Mouse (Mus musculus) left cerebral cortex, postnatal 36 days (tissue): ENCODE data around the gene Mpp2. TPM values are rescaled to one million over a fixed set of nuclear protein-coding genes. Genes with fewer than 3 reads are reported as not detected.

Experiments
- DNase-seq, 2 experiments: peaks; one replicate each; pipeline ENCODE4 v3.0.0; 2021 to 2022; ENCODE audit warnings: low spot score in 2 of 2, mixed read lengths in 1 of 2
- intact Hi-C: fragments of 180-260 bp; cut with DNase I; formaldehyde crosslinking; loops from one replicate; pipeline ENCODE4 v1.15.1; 2025
- total RNA-seq, 2 experiments: library from RNA; stranded (reverse); gene quantifications; 2 replicates each; pipeline ENCODE4 v1.2.3; 2021

The Mpp2 gene
- total RNA-seq, 2 experiments from 2014 or later = 148 to 157 TPM

GRCm38 (mm10) chr11:102082322-102082721 lies 6.0 kb downstream of the Mpp2 start:
- intact Hi-C loops = no loop called here
- peak; percentile 62 to 72 for DNase-seq

- no peak for DNase-seq
- intact Hi-C loops = no loop called here
These were observed 14.6 kb downstream of the Mpp2 start for GRCm38 (mm10) chr11:102073722-102074121.

DNA sequence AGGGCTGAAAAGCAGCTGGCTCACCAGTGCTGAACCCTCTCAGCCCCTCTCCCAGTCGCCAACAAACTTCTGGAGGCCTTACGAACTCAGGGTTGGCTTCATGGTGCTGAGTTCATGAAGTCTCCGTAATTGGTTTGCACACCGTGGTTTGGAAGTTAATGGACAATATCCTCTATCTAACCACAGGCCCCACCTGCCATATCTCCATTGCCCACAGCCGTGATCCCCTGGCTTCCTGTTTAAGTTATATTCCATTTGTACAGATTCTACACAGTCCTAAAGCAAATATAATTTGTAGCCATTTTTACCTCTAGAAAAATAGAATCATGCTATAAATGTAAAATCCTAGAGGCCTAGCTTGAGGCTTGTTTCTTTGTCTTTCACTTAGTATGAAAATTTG lies 15.6 kb downstream of the Mpp2 start:
- no peak for DNase-seq
- intact Hi-C loops = no loop called here

GRCm38 (mm10) chr11:102070426-102070825 lies 17.9 kb downstream of the Mpp2 start:
- intact Hi-C loops = no loop called here

DNA sequence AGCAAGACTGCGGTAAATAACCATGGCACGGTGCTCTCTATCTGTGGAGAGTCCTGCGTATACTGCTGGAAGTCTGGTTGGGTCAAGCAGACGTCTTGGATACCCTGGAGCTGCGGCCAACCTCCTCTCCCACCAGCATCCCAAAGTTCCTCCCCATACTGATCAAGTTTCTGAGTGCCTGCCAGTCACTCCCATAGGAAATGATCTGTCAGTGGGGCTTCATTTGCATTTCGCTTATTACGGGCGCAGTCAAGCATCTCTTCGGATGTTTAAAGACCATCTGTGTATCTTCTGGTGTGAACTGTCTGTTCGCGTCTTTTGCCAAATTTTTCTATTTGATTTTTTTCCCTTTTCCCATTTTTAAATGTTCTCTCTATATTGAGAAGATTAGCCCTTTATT lies 18.7 kb downstream of the Mpp2 start:
- no peak for DNase-seq

More at GRCm38 (mm10) chr11:102070426-102070825, 17.9 kb downstream of the Mpp2 start:
- DNase-seq = no peak

GRCm38 (mm10) chr11:102068969-102069368 lies 19.3 kb downstream of the Mpp2 start:
- DNase-seq = no peak
- intact Hi-C loops = no loop called here

More for the DNA sequence above, 18.7 kb downstream of the Mpp2 start:
- intact Hi-C loops = no loop called here

DNA sequence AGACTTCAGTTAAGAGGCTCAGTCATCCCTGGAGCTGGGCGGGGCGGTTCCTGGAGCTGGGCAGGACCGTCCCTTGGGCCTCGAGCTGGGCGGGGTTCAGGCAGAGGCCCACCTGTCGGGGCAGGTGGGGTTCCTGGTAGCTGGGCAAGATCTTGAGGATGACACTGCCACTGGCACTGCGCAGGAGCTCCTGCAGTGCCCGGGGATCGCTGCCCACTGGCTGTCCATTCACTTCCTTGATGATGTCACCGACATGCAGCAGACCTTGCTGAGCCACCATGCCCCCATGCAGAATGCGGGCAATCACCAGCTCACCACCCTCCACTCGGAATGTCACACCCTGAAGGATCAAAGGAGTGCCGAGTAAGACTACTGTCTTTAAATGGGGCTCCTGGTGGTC lies 25.2 kb downstream of the Mpp2 start:
- intact Hi-C loops = no loop called here

DNA sequence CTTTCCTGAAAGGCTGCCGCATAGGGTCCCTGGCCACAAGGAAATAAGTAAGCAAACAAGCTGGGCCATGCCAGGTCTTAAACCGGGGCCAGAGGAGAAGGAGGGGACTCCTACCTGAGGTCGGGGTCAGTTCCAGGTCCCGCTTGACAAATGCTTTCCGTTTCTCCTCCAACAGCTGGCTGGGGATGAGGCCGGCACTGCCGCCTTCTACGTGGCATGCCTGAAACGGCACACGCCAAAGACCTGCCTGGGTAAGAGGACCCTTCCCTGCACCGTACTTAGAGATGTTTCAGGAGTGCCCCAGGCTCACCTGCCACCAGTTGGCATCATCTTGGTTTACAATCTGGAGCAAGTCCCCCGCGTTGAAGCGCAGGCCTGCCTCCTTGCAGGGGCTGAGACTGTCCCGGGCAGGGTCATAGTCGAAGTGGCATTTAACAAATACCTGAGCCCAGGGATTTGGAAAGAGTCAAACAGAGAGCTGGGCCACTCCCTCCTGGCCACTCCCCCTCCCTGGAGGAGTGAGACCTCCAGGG lies 26.3 kb downstream of the Mpp2 start:
- no peak for DNase-seq
- intact Hi-C loops = loop anchor here (1.0 kb wide), 2 partner anchors 25 to 76 kb away; no protein-coding TSS in a partner anchor

More for the DNA sequence above, 25.2 kb downstream of the Mpp2 start:
- no peak for DNase-seq

DNA sequence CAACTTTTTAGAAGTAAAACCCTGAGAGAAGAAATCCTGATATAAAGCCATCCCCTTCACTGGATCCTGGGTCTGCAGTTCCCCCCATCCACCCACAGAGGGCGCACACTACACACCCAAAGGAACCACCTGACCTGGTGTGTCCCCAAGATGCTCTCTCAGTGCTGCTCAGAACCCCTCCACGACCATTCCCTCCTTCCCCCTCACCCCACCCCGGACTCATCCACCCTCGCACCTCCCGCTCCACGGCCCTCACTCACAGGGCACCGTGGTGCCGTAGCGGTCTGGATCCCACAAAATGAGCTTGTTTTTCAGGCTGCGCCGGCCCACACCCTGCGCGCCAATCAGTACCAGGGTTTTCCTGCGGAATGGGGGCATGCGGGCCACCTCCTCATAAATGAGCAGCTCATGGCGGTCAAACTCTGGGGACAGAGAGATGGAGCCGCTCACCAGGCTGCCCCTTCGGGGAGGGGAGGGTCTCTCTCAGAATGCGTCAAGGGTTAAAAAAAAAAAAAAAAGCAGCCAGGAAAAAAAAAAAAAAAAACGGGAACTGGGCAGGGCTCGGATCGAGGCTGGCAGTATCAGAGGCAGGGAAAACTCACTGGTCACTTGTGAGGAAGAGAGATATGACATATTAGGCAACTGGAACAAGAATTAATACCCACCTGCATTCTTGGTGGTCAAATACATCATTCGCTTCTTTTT lies 26.9 kb downstream of the Mpp2 start:
- DNase-seq = peak; percentile 72 to 76
- intact Hi-C loops = loop anchor here (1.0 kb wide), 2 partner anchors 26 to 77 kb away; no protein-coding TSS in a partner anchor

DNA sequence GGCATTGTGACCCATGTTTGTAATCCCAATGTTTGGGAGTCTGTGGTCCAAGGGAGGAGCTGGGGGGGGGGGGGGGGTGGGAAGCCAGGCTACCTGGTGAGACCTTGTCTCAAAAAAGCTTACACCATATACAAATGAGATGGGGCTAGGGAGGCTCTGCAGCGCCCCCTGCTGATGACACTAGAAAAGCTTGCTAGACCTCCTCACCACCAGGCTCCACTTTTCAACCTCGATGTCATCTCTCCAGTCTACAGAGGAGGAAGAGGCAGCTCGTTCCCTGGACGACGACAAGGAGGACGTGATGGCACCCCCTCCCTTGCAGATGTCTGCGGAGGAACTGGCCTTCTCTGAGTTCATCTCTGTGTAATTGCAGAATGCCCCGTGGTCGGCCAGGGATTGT lies 34.5 kb downstream of the Mpp2 start:
- intact Hi-C loops = no loop called here
- DNase-seq = peak in 1 of 2 experiments; percentile 36

- no peak for DNase-seq
These were observed 35.1 kb downstream of the Mpp2 start for GRCm38 (mm10) chr11:102053183-102053582.

GRCm38 (mm10) chr11:102052697-102053096 lies 35.6 kb downstream of the Mpp2 start:
- no peak for DNase-seq
- intact Hi-C loops = no loop called here

More at GRCm38 (mm10) chr11:102053183-102053582, 35.1 kb downstream of the Mpp2 start:
- intact Hi-C loops = no loop called here

DNA sequence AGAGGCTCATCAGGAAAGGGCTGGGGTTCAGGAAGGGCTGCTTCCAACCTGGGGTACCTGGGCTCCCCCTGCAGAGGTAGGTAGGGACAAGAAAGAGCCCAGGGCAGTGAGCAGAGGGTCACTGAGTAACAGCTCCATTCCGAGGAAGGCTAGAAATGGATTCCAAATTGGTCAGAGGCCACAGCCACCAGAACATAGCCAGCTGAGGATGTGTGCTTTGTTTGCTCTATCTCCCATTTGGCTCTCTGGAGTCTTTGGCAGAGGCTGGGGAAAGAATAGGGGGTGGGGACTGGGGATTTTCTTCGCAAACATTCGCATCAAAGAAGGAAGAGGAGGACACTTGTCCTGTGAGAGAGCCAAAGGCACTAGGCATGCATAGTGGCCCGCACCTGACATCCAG lies 36.4 kb downstream of the Mpp2 start:
- intact Hi-C loops = no loop called here

DNA sequence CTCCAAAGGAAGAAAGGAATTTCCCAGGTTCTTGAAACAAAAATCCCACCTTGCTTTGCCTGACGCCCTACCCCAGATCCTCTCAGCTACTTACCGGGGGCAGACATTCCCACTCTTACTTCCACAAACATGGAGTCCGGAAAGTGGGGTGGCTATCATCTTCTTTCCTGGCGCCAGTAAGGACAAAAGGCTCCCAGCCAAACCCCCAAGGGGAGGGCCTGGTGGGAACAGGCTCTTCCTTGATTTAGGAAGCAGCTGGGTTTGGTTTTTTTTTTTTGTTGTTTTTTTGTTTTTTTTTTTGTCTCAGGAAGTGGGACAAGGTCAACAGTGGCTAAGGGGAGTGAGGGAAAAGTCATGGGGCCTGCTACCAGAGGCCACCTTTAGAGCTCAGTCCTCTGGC lies 36.8 kb downstream of the Mpp2 start:
- intact Hi-C loops = no loop called here
- no peak for DNase-seq

More for the DNA sequence above, 36.4 kb downstream of the Mpp2 start:
- DNase-seq = no peak

DNA sequence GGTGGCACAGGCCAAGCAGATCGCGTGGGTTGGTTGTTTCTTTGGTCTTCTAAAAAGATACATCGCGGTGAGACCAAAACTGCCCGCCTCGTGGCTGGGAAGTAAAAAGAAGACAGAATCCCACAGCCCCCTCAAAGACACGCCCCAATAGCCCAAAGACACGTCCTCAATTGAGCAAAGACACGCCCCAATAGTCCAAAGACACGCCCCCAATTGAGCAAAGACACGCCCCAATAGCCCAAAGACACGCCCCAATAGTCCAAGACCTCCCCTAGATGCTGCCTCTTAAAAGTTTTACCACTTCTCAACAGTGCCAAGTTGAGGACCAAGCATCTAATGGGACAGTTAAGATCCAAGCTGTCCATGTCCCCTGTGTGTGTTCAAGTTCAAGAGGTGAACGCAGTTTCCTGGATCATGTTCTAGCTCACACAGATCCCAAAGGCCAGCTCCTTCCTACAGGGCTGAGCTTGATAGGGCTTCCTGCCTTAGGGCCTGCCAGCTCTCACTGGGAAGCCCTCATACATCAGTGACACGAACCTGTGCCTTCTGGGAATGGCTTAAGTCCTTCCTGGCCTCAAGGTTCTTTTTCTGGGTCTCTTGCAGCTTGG lies 38.3 kb downstream of the Mpp2 start:
- intact Hi-C loops = no loop called here
- no peak for DNase-seq

DNA sequence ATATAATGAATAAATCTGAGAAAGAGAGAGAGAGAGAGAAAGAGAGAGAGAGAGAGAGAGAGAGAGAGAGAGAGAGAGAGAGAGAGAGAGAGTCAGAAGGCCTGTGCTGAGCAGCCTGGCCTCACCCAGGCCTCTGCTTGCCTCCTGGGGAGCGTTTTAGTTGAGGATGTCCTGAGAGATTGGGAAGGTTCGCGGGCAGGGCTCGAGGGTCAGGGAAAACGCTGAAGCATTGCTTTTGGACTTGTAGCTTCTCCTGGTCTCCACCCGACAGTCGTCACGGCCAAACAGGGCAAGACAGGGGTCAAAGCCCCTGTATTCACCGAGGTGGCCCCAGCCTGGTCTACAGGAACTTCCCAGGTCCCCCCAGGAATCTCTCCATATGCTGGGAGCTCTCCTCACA lies 41.7 kb downstream of the Mpp2 start:
- intact Hi-C loops = no loop called here
- DNase-seq = no peak

DNA sequence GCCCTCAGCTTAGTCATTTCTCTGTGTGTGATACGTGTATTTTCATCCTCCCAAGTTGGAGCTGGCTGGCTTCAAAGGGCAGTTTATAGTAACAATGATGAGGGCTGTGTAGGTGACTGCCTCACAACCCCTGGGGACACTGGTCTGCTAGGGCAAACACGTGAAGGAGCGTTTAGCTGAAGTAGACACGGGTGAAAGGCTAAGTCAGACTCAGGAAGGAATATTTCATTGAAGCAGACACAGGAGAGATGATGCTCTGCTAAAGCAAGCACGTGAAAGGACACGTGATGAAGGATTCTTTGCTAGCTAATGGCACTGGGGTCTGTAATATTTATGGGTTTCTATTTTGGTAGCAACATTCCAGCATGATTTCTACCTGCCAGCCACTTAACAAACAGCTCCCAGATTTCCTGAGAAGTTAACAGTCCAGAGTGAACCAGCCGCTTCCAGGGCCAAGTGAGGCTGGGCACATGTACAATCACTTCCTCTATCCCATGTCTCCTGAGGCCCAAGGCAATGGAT lies 43.6 kb downstream of the Mpp2 start:
- DNase-seq = no peak
- intact Hi-C loops = no loop called here

DNA sequence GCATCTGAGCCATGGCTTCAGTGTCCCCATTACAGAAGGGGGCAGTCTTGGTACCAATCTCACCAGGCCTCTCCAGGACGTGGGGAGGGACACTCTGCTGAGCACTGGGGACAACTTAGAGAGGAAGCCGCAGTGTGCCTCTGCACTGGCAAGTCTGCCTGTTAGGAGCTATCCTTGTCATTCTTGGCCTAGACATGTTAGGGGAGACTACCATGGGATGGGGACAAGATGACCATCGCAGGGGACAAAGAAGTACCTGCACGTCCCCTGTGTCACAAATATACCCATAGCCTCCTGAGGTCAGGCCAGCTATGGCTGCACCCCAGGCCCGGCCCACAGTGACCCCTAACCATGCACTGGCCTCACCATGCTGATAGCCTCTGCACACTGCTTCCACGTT lies 44.9 kb downstream of the Mpp2 start:
- intact Hi-C loops = no loop called here
- no peak for DNase-seq

DNA sequence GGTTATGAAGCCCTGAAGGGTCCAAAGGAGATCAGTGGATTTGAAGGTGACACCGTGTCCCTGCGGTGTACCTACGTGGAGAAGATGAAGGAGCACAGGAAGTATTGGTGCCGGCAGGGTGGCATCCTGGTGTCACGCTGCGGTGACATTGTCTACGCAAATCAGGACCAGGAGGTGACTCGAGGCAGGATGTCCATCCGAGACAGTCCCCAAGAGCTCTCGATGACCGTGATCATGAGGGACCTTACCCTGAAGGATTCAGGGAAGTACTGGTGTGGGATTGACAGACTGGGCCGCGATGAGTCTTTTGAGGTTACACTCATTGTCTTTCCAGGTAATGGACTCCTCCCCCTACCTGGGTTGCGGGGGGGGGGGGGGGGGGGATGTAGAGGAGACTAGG lies 45.3 kb downstream of the Mpp2 start:
- no peak for DNase-seq
- intact Hi-C loops = no loop called here

DNA sequence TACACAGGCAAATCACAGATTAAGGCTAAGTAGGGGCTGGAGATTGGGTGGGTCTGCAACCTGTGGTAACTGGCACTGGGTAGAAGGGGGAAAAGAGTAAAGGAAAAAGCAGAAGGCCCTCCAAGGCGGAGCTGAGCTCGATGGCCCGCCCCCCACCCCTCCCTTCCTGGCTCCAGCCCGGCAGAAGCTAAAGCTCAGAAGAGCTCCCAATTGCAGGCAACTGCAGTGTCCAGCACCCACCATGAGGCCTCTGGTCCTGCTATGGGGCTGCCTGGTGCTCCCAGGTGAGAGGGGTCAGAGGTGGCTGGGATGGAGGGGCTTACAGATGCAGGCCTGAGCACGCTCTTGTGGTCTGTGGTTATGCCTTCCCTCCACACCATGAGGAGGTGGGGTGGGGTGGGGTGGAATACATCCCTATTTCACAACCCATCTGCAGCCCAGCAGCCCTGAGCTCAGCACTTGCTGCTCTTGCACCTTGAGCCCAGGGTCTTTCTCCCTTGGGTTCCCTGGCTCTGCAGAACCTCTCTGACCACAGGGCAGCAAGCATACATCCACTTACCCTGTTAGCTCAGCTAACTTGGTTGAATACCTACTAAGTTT lies 46.9 kb downstream of the Mpp2 start, which contains the start of gene Cd300lg:
Gene Cd300lg, plus strand, starts transcription at position 160 of the 600 bp plus-strand sequence.
- intact Hi-C loops = no loop called here

More for the DNA sequence above, 46.9 kb downstream of the Mpp2 start, which contains the start of gene Cd300lg:
- DNase-seq = no peak
